Mouse (Mus musculus) lung, postnatal 0 days (tissue): ENCODE results near the gene Gm17783. TPM values are rescaled to one million over a fixed set of nuclear protein-coding genes. Genes with fewer than 3 reads are reported as not detected.
"Not testable (repeated sequence)": the region's sequence is repeated elsewhere in the genome, so short reads cannot be mapped to it uniquely, and the experiment has no call there.

ENCODE experiments used
- ATAC-seq: fragments of 200-750 bp; cut with Nextera tagmentation; 2 replicates; pipeline ENCODE4 v1.8.0; 2017; ENCODE audit warnings: moderate library complexity
- DNase-seq: peaks from one replicate; pipeline ENCODE4 v3.0.0-alpha.2; 2016; ENCODE audit warnings: low spot score
- H3K27ac ChIP-seq: fragments of 300-500 bp; sonication (generic); 2 replicates; pipeline ENCODE4 v1.5.1; 2014; ENCODE audit warnings: antibody characterized with exemption, mild to moderate bottlenecking, low read length, mixed read lengths
- H3K27me3 ChIP-seq: fragments of 300-500 bp; sonication (generic); replicated peaks from 2 replicates; pipeline ENCODE4 v1.6.1; 2014; ENCODE audit warnings: low read length, mixed read lengths; ENCODE audit not compliant: insufficient read depth
- H3K36me3 ChIP-seq: fragments of 300-500 bp; sonication (generic); 2 replicates; pipeline ENCODE4 v1.6.1; 2014; ENCODE audit warnings: low read length, mixed read lengths; ENCODE audit not compliant: insufficient read depth
- H3K4me1 ChIP-seq: fragments of 300-500 bp; sonication (generic); 2 replicates; pipeline ENCODE4 v1.6.1; 2014; ENCODE audit warnings: antibody characterized with exemption, low read depth, low read length, mixed read lengths; ENCODE audit not compliant: insufficient read depth
- H3K4me2 ChIP-seq: fragments of 300-500 bp; sonication (generic); replicated peaks from 2 replicates; pipeline ENCODE4 v1.6.1; 2014; ENCODE audit warnings: low read depth, mild to moderate bottlenecking, low read length, moderate library complexity, mixed read lengths
- H3K4me3 ChIP-seq: fragments of 300-500 bp; sonication (generic); 2 replicates; pipeline ENCODE4 v1.5.1; 2014; ENCODE audit warnings: low read depth, low read length
- H3K9ac ChIP-seq: fragments of 300-500 bp; sonication (generic); replicated peaks from 2 replicates; pipeline ENCODE4 v1.6.1; 2014; ENCODE audit warnings: low read depth, mild to moderate bottlenecking
- H3K9me3 ChIP-seq: fragments of 300-500 bp; sonication (generic); 2 replicates; pipeline ENCODE4 v1.6.1; 2016; ENCODE audit warnings: low read length, mixed read lengths
- CTCF ChIP-seq: IDR thresholded peaks from 2 replicates; pipeline ENCODE4 v1.5.1; 2016; ENCODE audit warnings: antibody characterized with exemption, mild to moderate bottlenecking
- EP300 ChIP-seq: IDR thresholded peaks from 2 replicates; pipeline ENCODE4 v1.6.1; 2016; ENCODE audit warnings: antibody characterized with exemption, mild to moderate bottlenecking, control low read depth
- WGBS: fragments of 180-500 bp; shearing (Covaris S2); extraction: QIAGEN DNeasy Blood & Tissue Kit; methylation state at CpG from one replicate; pipeline ENCODE4 v1.1.7; 2014; 5-methylcytosine and 5-hydroxymethylcytosine counted together
- polyA plus RNA-seq: library from polyadenylated mRNA; unstranded; fragments of >200 nt; fragmentation: Nextera tagmentation; extraction: Ambion mirVana; gene quantifications from 2 replicates; pipeline ENCODE4 v1.2.1, GENCODE M21; 2015

Gm17783 gene
- polyA plus RNA-seq, 1 experiment from 2014 or later = not detected

DNA sequence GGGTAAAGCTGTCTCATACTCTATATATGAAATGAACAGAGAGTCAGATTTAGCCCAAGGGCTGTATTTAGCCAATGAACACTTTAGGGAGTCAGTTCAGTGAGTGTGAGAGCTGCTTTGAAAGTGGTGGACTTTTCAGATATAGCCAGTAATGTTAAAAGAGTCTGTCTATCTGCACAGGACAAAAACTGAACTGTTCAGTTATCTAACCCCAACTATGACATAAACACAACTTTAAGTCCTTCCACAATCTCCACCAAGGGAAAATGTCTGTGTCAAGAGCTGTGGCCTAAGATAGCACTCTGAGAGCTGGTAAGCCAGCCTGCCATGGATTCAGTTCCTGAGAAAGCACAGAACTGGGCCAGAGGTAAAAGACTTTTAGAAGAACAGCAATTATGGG, 10.3 kb upstream of the Gm17783 start:
- no peaks in the 10 kb centered on the region for H3K27me3 ChIP-seq
- no peak for TF ChIP-seq CTCF
- TF ChIP-seq EP300 = no peak
- H3K4me3 ChIP-seq = no peak overlapping the region
- DNase-seq (no peak), ATAC-seq (no peak)
- no peak overlapping the region for H3K4me2 ChIP-seq
- no peaks in the 10 kb centered on the region for H3K36me3 ChIP-seq
- no peak overlapping the region for H3K27ac ChIP-seq
- H3K9ac ChIP-seq = no peak overlapping the region
- H3K4me1 ChIP-seq = no peaks in the 10 kb centered on the region
- no peaks in the 10 kb centered on the region for H3K9me3 ChIP-seq

DNA sequence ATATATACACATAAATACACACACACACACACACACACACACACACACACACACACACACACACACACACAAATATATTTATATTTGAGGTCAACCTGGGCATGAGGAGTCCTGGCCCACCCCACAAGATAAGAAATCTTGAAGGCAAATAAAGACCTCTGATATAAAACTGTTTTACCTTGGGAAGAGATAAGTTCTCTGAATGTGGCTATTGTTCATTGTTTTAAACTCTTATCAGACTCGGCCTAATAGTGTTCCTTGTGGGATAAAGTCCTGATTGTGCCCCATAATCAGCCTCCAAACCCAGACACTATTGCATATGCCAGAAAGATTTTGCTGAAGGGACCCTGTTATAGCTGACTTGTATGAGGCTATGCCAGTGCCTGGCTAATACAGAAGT, 6.5 kb upstream of the Gm17783 start:
- not testable (repeated sequence) for ATAC-seq, H3K27ac ChIP-seq, H3K4me1 ChIP-seq, H3K4me3 ChIP-seq, H3K27me3 ChIP-seq, DNase-seq, H3K9me3 ChIP-seq, H3K9ac ChIP-seq, H3K36me3 ChIP-seq, H3K4me2 ChIP-seq
- WGBS = 32% methylated on average over 1 of the region's 1 CpGs

DNA sequence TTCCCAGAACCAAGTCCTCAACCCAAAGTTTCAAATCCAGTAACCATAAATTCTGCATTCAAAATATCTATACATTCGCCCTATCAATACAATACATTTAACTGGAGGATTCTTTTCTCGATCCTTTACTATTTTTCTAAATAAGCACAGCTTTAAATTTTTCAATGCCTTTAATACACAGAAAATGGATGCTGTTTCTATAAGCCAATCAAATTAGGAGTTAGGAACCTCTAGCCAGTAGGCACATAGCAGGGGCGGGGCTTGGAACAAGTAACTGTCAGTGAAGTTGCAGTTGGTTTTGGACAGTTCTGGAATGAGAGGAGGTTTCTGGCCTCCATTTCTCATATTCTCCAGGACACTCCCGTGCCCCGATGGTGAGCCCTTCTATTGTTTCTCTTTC, 3.2 kb upstream of the Gm17783 start, which contains the start of gene Slc9c1:
Gene Slc9c1, plus strand, starts transcription at position 301 of the 400 bp plus-strand sequence.
- no peak for TF ChIP-seq CTCF
- no peak for TF ChIP-seq EP300
- no peak for ATAC-seq

DNA sequence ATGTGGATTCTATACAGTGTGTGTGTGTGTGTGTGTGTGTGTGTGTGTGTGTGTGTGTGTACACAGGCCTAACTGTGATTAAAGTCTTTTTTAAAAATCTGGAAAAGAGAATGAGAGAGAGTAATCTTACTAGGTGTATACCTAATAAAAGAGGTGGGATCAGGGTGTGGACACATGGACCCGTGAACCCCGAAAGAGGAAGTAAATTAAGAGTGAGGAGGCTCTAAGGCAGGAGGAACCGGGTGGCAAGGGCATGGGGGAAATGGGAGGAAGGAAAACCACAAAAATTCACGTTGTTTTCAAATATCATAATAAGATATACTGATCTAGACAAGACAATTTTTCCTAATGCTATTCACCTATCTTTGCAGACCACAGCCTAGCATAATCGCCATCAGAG, 6.3 kb downstream of the Gm17783 start:
- H3K4me1 ChIP-seq = no peaks in the 10 kb centered on the region
- H3K36me3 ChIP-seq = no peaks in the 10 kb centered on the region
- TF ChIP-seq EP300 = no peak
- TF ChIP-seq CTCF = no peak
- H3K4me3 ChIP-seq = no peak overlapping the region
- 80% methylated on average over 5 of the region's 5 CpGs for WGBS
- no peak overlapping the region for H3K4me2 ChIP-seq
- H3K9me3 ChIP-seq = no peaks in the 10 kb centered on the region
- no peaks in the 10 kb centered on the region for H3K27me3 ChIP-seq
- ATAC-seq = no peak
- DNase-seq = no peak
- no peak overlapping the region for H3K9ac ChIP-seq
- H3K27ac ChIP-seq = no peak overlapping the region

More for the DNA sequence above, 3.2 kb upstream of the Gm17783 start, which contains the start of gene Slc9c1:
- 87% methylated on average over 5 of the region's 5 CpGs for WGBS
- Histone ChIP-seq H3K36me3 (no peaks in the 10 kb centered on the region), H3K9ac (no peak within 1 kb of the TSS), H3K4me3 (no peak within 1 kb of the TSS), H3K9me3 (no peaks in the 10 kb centered on the region), H3K27ac (no peak within 1 kb of the TSS), H3K4me2 (no peak within 1 kb of the TSS), H3K27me3 (no peaks in the 10 kb centered on the region), H3K4me1 (no peaks in the 10 kb centered on the region)
- DNase-seq = no peak

DNA sequence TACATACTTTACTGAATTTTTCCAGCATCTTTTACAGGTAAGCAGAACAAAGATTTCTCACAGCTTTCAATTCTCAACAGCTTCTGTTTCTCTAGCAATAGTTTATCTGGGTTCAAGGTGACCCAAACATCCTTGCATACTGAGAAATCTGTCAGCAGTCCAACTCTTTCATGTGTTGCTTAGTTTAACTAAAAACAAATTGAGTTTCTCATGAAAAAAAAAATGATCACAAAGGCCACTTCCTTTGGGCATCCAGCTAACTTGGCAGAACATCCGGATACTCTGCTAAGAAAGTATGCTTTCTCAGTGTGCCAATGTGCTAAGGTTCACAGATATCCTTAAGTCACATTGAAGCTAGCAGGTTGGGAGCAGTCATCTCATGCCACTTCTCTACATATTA, 36.5 kb downstream of the Gm17783 start:
- H3K4me3 ChIP-seq = no peak overlapping the region
- H3K9me3 ChIP-seq = no peaks in the 10 kb centered on the region
- no peak for DNase-seq
- ATAC-seq = no peak
- no peaks in the 10 kb centered on the region for H3K36me3 ChIP-seq
- 50% methylated on average over 1 of the region's 1 CpGs for WGBS
- no peak overlapping the region for H3K4me2 ChIP-seq
- H3K9ac ChIP-seq = no peak overlapping the region
- no peak overlapping the region for H3K27ac ChIP-seq
- no peak for TF ChIP-seq EP300
- TF ChIP-seq CTCF = no peak
- no peaks in the 10 kb centered on the region for H3K4me1 ChIP-seq
- H3K27me3 ChIP-seq = no peaks in the 10 kb centered on the region

DNA sequence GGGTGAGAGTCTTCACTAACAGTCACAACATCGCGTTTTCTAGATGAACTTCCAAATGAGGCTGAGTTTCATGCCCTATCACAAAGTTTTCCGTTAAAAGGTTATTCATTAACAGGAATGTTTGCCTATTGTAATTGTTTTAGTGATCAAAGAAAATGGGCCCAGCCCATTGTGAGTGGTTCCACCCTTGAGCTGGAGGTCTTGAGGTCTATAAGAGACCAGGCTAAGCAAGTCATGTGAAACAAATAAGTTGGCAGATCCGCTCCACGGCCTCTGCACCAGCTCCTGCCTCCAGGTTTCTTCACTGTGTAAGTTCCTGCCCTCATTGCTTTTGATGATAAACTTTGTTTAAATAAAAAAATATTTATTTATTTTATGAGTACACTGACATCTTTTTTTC, 38.9 kb downstream of the Gm17783 start, which contains the start of gene Gm609:
Gene Gm609, minus strand, starts transcription at position 43 of the 400 bp plus-strand sequence.
- Histone ChIP-seq H3K27me3 (no peaks in the 10 kb centered on the region), H3K27ac (no peak within 1 kb of the TSS), H3K4me2 (no peak within 1 kb of the TSS), H3K4me3 (no peak within 1 kb of the TSS), H3K9me3 (no peaks in the 10 kb centered on the region), H3K9ac (no peak within 1 kb of the TSS), H3K4me1 (no peaks in the 10 kb centered on the region), H3K36me3 (no peaks in the 10 kb centered on the region)
- ATAC-seq (no peak), DNase-seq (no peak)
- 56% methylated on average over 5 of the region's 5 CpGs for WGBS
- TF ChIP-seq CTCF = no peak
- no peak for TF ChIP-seq EP300

DNA sequence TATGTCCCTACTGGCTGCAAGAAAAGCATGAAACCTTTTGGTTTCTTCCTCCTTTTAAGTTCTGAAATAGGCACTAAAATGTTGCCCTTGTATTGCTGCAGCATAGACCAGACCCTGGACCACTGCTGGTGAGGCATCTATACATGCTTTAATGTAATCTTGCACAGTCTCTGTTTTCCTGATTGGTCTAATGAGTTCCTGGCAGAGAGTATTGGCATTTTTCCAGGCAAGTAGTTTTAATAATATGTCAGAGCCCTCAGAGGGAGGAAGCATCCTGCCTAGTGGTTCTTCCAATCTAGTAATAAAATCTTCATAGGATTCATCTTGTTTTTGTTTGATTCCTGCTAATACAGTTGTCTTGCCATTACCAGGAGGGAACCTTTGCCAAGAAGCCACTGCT, 54.9 kb downstream of the Gm17783 start:
- ATAC-seq = no peak
- H3K4me2 ChIP-seq = no peak overlapping the region
- DNase-seq = peak; percentile 8
- H3K9ac ChIP-seq = no peak overlapping the region
- no peak overlapping the region for H3K4me3 ChIP-seq
- H3K9me3 ChIP-seq = no peaks in the 10 kb centered on the region
- H3K4me1 ChIP-seq = no peaks in the 10 kb centered on the region
- no peaks in the 10 kb centered on the region for H3K27me3 ChIP-seq
- TF ChIP-seq EP300 = no peak
- no peak for TF ChIP-seq CTCF
- H3K27ac ChIP-seq = no peak overlapping the region
- H3K36me3 ChIP-seq = no peaks in the 10 kb centered on the region

DNA sequence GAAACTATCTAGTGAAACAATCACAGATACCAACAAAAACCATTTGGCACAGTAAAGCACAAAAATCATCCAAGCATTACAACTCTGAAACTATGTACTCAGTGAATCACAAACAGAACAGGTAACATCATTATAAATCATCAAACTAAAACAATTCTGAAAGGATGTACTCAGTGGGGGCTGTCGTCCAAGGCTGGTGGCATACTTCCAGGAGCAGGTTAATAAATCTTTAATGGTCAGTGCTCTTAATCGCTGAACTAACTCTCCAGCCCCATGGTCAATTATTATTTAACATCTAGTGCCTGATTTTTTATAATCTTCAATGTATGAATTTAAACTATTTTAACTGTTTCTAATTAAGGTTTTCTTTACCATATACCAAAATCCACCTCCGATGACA, 60.0 kb downstream of the Gm17783 start:
- not testable (repeated sequence) for H3K9me3 ChIP-seq, H3K27me3 ChIP-seq, H3K4me3 ChIP-seq, H3K4me2 ChIP-seq, H3K36me3 ChIP-seq, H3K27ac ChIP-seq, ATAC-seq, DNase-seq, H3K9ac ChIP-seq, H3K4me1 ChIP-seq
- 52% methylated on average over 3 of the region's 3 CpGs for WGBS
